Mouse (Mus musculus) liver, postnatal 0 days (tissue): ENCODE measurements around the gene Glb1. TPM values are rescaled to one million over a fixed set of nuclear protein-coding genes. Genes with fewer than 3 reads are reported as not detected.

Experiments
- ATAC-seq: fragments of 200-750 bp; cut with Nextera tagmentation; 2 replicates; pipeline ENCODE4 v1.8.0; 2017; ENCODE audit warnings: mild to moderate bottlenecking, moderate library complexity
- DNase-seq: peaks from one replicate; pipeline ENCODE4 v3.0.0-alpha.2; 2016
- H3K27ac ChIP-seq: fragments of 300-500 bp; sonication (generic); 2 replicates; pipeline ENCODE4 v1.5.1; 2014; ENCODE audit warnings: antibody characterized with exemption, moderate library complexity, mild to moderate bottlenecking, low read depth
- H3K27me3 ChIP-seq: fragments of 300-500 bp; sonication (generic); 2 replicates; pipeline ENCODE4 v1.6.1; 2014; ENCODE audit warnings: low read length, control low read depth, mixed read lengths; ENCODE audit not compliant: insufficient read depth
- H3K36me3 ChIP-seq: fragments of 300-500 bp; sonication (generic); replicated peaks from 2 replicates; pipeline ENCODE4 v1.6.1; 2014; ENCODE audit warnings: mild to moderate bottlenecking, control low read depth, low read length, moderate library complexity, mixed read lengths; ENCODE audit not compliant: insufficient read depth
- H3K4me1 ChIP-seq: fragments of 300-500 bp; sonication (generic); 2 replicates; pipeline ENCODE4 v1.6.1; 2014; ENCODE audit warnings: antibody characterized with exemption, mild to moderate bottlenecking, control low read depth; ENCODE audit not compliant: insufficient read depth
- H3K4me2 ChIP-seq: fragments of 300-500 bp; sonication (generic); 2 replicates; pipeline ENCODE4 v1.6.1; 2014; ENCODE audit warnings: low read depth, mild to moderate bottlenecking, low read length, moderate library complexity, mixed read lengths
- H3K4me3 ChIP-seq: fragments of 300-500 bp; sonication (generic); 2 replicates; pipeline ENCODE4 v1.5.1; 2014; ENCODE audit warnings: low read depth, low read length
- H3K9ac ChIP-seq: fragments of 300-500 bp; sonication (generic); replicated peaks from 2 replicates; pipeline ENCODE4 v1.6.1; 2014; ENCODE audit warnings: mild to moderate bottlenecking, moderate library complexity
- H3K9me3 ChIP-seq: fragments of 300-500 bp; sonication (generic); 2 replicates; pipeline ENCODE4 v1.6.1; 2016; ENCODE audit warnings: mild to moderate bottlenecking, control low read depth, low read length, mixed read lengths
- CTCF ChIP-seq: sonication (generic); IDR thresholded peaks from 2 replicates; pipeline ENCODE4 v1.5.1; 2016; ENCODE audit warnings: antibody characterized with exemption, low read depth
- EP300 ChIP-seq: IDR thresholded peaks from 2 replicates; pipeline ENCODE4 v1.6.1; 2016; ENCODE audit warnings: antibody characterized with exemption, low read depth, mild to moderate bottlenecking
- WGBS: fragments of 180-500 bp; shearing (Covaris S2); extraction: QIAGEN DNeasy Blood & Tissue Kit; methylation state at CpG from one replicate; pipeline ENCODE4 v1.1.7; 2014; ENCODE audit not compliant: insufficient replicate concordance; 5-methylcytosine and 5-hydroxymethylcytosine counted together
- polyA plus RNA-seq: library from polyadenylated mRNA; unstranded; fragments of >200 nt; fragmentation: Nextera tagmentation; extraction: Ambion mirVana; gene quantifications from 2 replicates; pipeline ENCODE4 v1.2.1, GENCODE M21; 2015

Glb1 gene
- polyA plus RNA-seq, 1 experiment from 2014 or later = 10.3 TPM

DNA sequence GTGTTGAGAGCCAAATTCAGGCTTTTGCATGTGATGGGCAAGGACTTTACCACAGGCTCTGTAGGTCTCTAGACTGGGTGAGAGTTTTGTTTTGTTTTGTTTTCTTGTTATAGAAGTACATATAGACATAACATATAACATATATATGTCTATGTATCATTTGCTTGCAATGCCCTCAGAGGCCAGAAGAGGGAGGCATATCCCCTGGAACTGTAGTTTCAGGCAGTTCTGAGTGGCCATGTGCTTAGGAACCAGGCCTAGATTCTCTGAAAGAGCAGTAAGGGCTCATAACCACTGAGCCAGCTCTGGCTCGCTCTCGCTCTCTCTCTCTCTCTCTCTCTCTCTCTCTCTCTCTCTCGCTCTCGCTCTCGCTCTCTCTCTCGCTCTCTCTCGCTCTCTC lies 17.3 kb downstream of the Glb1 start:
- Histone ChIP-seq H3K4me1 (peaks cover 3% of the 10 kb centered on the region; the same call in 1 of the 2 replicates), H3K27me3 (no peaks in the 10 kb centered on the region), H3K36me3 (0 out of 2 replicates have a peak, but pooled peaks cover 3% of the 10 kb centered on the region), H3K4me2 (no peak overlapping the region), H3K9ac (no peak overlapping the region), H3K9me3 (no peaks in the 10 kb centered on the region), H3K27ac (no peak overlapping the region), H3K4me3 (no peak overlapping the region)
- ATAC-seq (peak; percentile 21; the same call in 1 of the 2 replicates), DNase-seq (peak; percentile 63)
- TF ChIP-seq EP300 (no peak), CTCF (peak; percentile 79)
- 90% methylated on average over 7 of the region's 7 CpGs for WGBS

- WGBS = 76% methylated on average over 8 of the region's 8 CpGs
Measured at GRCm38 (mm10) chr9:114420443-114420842, 19.6 kb downstream of the Glb1 start.

GRCm38 (mm10) chr9:114421045-114421444 lies 20.2 kb downstream of the Glb1 start:
- DNase-seq (no peak), ATAC-seq (no peak)
- no peak overlapping the region for H3K4me3 ChIP-seq
- H3K9ac ChIP-seq = no peak overlapping the region
- peaks cover 3% of the 10 kb centered on the region; the same call in 1 of the 2 replicates for H3K4me1 ChIP-seq
- H3K36me3 ChIP-seq = peaks cover 8% of the 10 kb centered on the region; the same call in 1 of the 2 replicates
- 81% methylated on average over 3 of the region's 3 CpGs for WGBS
- H3K27ac ChIP-seq = no peak overlapping the region
- H3K4me2 ChIP-seq = no peak overlapping the region
- TF ChIP-seq EP300 = no peak
- peak; percentile 45 for TF ChIP-seq CTCF
- no peaks in the 10 kb centered on the region for H3K9me3 ChIP-seq
- no peaks in the 10 kb centered on the region for H3K27me3 ChIP-seq

More at GRCm38 (mm10) chr9:114420443-114420842, 19.6 kb downstream of the Glb1 start:
- no peaks in the 10 kb centered on the region for H3K9me3 ChIP-seq
- H3K4me2 ChIP-seq = no peak overlapping the region
- no peak overlapping the region for H3K4me3 ChIP-seq
- no peak for TF ChIP-seq CTCF
- no peak for TF ChIP-seq EP300
- H3K4me1 ChIP-seq = peaks cover 3% of the 10 kb centered on the region; the same call in 1 of the 2 replicates
- H3K9ac ChIP-seq = no peak overlapping the region
- peaks cover 6% of the 10 kb centered on the region; the same call in 1 of the 2 replicates for H3K36me3 ChIP-seq
- no peak for DNase-seq
- H3K27ac ChIP-seq = no peak overlapping the region
- H3K27me3 ChIP-seq = no peaks in the 10 kb centered on the region
- no peak for ATAC-seq

GRCm38 (mm10) chr9:114421797-114422196 lies 20.9 kb downstream of the Glb1 start:
- DNase-seq (no peak), ATAC-seq (no peak)
- Histone ChIP-seq H3K4me2 (no peak overlapping the region), H3K9me3 (no peaks in the 10 kb centered on the region), H3K27ac (no peak overlapping the region), H3K4me3 (no peak overlapping the region), H3K27me3 (no peaks in the 10 kb centered on the region), H3K4me1 (peaks cover 3% of the 10 kb centered on the region; the same call in 1 of the 2 replicates), H3K36me3 (peaks cover 8% of the 10 kb centered on the region; the same call in 1 of the 2 replicates), H3K9ac (no peak overlapping the region)
- no peak for TF ChIP-seq CTCF
- TF ChIP-seq EP300 = no peak
- 83% methylated on average over 7 of the region's 7 CpGs for WGBS

DNA sequence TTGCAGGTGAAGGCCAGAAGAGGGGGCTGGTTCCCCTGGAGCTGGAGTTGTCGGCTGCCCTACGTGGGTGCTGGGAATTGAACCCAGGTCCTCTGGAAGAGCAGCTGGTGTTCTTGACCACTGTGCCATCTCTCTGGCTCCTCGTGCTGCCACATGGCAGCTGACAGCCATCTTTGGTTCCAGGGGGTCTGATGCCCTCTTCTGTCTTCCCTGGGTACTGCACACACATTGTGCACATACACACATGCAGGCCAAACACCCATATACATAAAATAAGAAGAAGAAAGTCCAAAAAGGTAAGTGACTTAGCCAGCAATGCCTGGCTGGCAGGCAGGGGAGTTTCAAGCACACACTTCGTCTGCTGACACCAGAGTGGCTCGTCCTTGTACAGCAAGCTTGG lies 24.7 kb downstream of the Glb1 start:
- ATAC-seq (no peak), DNase-seq (no peak)
- no peak overlapping the region for H3K27ac ChIP-seq
- no peaks in the 10 kb centered on the region for H3K9me3 ChIP-seq
- TF ChIP-seq EP300 = no peak
- TF ChIP-seq CTCF = no peak
- H3K4me3 ChIP-seq = no peak overlapping the region
- H3K27me3 ChIP-seq = no peaks in the 10 kb centered on the region
- H3K4me1 ChIP-seq = no peaks in the 10 kb centered on the region
- H3K4me2 ChIP-seq = no peak overlapping the region
- WGBS = 90% methylated on average over 5 of the region's 5 CpGs
- H3K36me3 ChIP-seq = peaks cover 8% of the 10 kb centered on the region; the same call in 1 of the 2 replicates
- no peak overlapping the region for H3K9ac ChIP-seq

DNA sequence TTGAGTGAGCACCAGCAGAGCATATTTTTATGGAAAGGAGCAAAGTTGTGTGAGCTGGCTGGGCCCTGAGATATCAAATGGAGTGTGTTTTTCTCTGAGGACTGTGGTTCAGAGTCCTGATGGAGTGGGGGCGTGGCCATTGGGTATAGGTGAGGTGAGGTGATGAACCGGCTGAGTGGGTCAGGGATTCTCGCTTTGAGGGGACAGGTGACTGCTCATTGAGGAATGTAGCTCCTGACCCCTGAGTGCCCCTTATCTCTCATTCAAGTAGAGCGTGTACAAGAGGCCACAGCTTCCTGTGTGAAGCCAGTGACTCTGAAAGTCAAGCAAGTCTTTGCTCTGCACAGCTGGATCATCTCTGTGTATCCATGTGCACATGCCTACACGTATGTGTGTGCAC lies 25.3 kb downstream of the Glb1 start:
- no peak for DNase-seq
- no peak for TF ChIP-seq CTCF
- TF ChIP-seq EP300 = no peak
- 76% methylated on average over 5 of the region's 5 CpGs for WGBS

More for the DNA sequence above, 25.3 kb downstream of the Glb1 start:
- no peaks in the 10 kb centered on the region for H3K9me3 ChIP-seq
- no peak for ATAC-seq
- H3K27me3 ChIP-seq = no peaks in the 10 kb centered on the region
- no peaks in the 10 kb centered on the region for H3K4me1 ChIP-seq
- H3K4me3 ChIP-seq = no peak overlapping the region
- peaks cover 8% of the 10 kb centered on the region; the same call in 1 of the 2 replicates for H3K36me3 ChIP-seq
- no peak overlapping the region for H3K9ac ChIP-seq
- H3K27ac ChIP-seq = no peak overlapping the region
- H3K4me2 ChIP-seq = no peak overlapping the region
